Mouse (Mus musculus): Measurements from ENCODE around the gene Rhbdd1. TPM values are rescaled to one million over a fixed set of nuclear protein-coding genes. Genes with fewer than 3 reads are reported as not detected.

Rhbdd1 gene
- 9.0 and 9.7 TPM in 2 replicates for polyA plus RNA-seq (2016; fragmentation: Nextera tagmentation; extraction: Ambion mirVana)

DNA sequence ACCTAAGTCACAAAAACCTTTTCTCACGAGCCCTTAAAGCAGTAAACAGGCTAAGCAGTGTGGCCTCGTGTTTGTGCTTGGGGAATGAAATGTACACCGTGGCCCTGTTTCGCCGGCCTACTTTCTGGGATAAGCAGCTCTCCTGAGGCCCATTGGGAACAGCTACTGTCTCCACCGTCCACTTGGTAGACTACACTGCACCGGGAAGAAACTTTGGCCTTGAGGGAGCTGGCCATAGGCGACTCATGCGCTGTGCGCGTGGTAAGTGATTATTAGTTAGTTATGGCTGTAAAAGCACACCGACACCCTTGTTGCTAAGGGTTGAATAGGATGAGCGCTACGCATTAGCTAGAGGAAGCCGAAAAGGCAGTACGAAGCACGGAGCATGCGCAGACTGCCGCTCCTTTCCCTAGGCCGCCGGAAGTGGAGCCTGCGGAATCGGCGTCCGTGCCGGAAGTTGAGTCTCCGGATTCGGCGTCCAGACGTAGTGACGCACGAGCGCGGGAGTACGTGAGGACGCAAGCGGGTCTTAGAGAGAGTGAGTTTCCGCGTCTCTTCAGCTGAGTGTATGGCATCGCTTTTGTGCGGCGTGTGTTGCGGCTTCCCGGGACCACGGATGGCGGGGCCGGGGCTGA is at the start of gene Rhbdd1:
Gene Rhbdd1 (plus strand): TSS at position 342 of the 635 bp plus-strand sequence.
- peak within 1 kb of the TSS; percentile 82 for H3K4me3 ChIP-seq

DNA sequence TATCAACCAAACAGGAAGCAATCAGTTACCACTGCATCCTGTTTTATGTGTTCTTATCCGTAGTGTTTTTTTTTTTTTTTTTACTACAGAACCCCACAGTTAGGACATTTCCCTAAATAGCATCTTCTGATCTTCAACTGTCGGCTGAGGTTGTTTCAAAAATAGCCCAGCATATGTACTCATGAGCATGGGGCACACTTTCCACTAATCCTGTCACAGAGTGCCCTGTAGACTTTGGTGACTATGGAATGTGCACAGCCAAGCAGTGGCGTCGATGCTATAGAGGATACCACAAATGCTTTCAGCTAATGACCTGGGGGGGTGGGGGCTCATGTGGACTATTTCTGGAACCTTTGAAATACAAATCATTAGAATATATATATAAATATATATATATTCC is 48.7 kb upstream of the Rhbdd1 start:
- Histone ChIP-seq H3K27ac (no peak overlapping the region), H3K27me3 (ENCODE audit: insufficient read depth, poor library complexity, severe bottlenecking) (no peaks in the 10 kb centered on the region), H3K4me1 (replicated peaks) (no peaks in the 10 kb centered on the region), H3K9me3 (no peaks in the 10 kb centered on the region), H3K4me3 (no peak overlapping the region), H3K36me3 (0 out of 2 replicates have a peak, but pooled peaks cover 11% of the 10 kb centered on the region)
- no peak for DNase-seq (ENCODE audit: low spot score)
- WGBS, result 85% methylated on average over 4 of the region's 4 CpGs

More for the DNA sequence above, at the start of gene Rhbdd1:
- Histone ChIP-seq H3K27me3 (ENCODE audit: insufficient read depth, poor library complexity, severe bottlenecking) (0 out of 2 replicates have a peak, but pooled peaks cover 2% of the 10 kb centered on the region), H3K4me1 (replicated peaks) (peaks cover 34% of the 10 kb centered on the region), H3K36me3 (no peaks in the 10 kb centered on the region), H3K9me3 (no peaks in the 10 kb centered on the region), H3K27ac (peak within 1 kb of the TSS; percentile 95)
- peak; percentile 97 for DNase-seq (ENCODE audit: low spot score)
- WGBS, result 5% methylated on average over 47 of the region's 47 CpGs

DNA sequence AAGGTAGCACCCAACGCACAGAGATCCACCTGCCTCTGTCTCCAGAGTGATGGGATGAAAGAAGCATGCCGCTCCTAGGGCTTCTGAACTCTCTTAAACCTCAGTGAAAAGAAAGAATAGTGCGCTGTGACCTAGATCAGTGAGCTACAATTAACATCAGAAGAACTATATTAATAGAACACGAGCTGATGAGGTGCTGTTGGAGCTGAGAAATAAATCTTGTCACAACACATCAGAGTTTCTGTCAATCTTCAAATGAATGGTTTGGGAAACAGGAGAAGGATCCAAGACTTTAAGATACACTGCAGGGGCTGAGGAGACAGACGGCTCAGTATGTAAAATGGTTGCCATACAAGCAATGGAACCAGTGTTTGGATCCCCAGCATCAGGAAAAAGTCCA is 44.0 kb upstream of the Rhbdd1 start:
- Histone ChIP-seq H3K27me3 (ENCODE audit: insufficient read depth, poor library complexity, severe bottlenecking) (no peaks in the 10 kb centered on the region), H3K36me3 (peaks cover 23% of the 10 kb centered on the region), H3K27ac (no peak overlapping the region), H3K4me1 (replicated peaks) (peaks cover 22% of the 10 kb centered on the region), H3K9me3 (no peaks in the 10 kb centered on the region), H3K4me3 (no peak overlapping the region)
- WGBS, result 89% methylated on average over 5 of the region's 5 CpGs
- no peak for DNase-seq (ENCODE audit: low spot score)

DNA sequence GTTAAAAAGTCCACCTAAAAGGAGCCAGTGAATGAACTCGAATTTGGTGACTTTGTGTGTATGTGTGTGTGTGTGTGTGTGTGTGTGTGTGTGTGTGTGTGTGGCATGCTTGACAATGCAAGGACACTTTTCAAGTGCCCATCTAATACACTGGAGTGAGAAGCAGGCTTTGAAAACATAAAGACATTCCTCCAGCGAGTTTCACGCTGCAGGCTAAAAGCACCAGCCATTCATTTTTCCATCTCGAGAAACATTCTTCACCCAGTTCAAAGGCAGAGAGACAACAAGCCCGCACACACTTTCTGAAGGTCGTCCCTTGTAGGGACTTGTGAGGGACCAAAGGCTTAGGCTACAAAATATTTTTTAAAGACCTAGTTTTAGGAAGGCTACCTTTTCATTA is 42.7 kb upstream of the Rhbdd1 start:
- no peaks in the 10 kb centered on the region for H3K9me3 ChIP-seq
- peak overlapping the region; percentile 35; the same call in 1 of the 2 replicates for H3K27ac ChIP-seq
- peaks cover 22% of the 10 kb centered on the region for H3K4me1 ChIP-seq (replicated peaks)
- H3K36me3 ChIP-seq, result peaks cover 36% of the 10 kb centered on the region
- DNase-seq (ENCODE audit: low spot score), result peak; percentile 6
- H3K27me3 ChIP-seq (ENCODE audit: insufficient read depth, poor library complexity, severe bottlenecking), result no peaks in the 10 kb centered on the region
- H3K4me3 ChIP-seq, result no peak overlapping the region
- 39% methylated on average over 6 of the region's 6 CpGs for WGBS

DNA sequence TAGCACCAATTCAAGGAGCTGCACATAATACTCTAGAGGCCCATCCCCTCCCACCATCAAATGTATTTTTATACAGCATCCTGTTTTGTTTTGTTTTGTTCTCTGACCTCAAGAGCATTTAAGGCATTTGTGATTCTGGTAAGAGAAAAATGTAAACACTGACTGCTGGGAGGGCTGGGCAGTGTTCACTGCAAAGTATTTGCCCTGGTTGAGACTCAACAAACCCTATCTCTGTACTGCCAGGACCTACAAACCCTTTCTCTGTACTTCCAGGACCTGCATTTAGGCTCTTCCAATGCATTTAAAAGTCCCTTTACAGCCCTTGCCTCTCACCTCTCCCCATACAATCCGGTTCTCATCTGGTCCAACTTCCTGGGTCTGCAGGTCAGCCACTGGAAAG is 41.9 kb upstream of the Rhbdd1 start:
- Histone ChIP-seq H3K4me3 (no peak overlapping the region), H3K9me3 (no peaks in the 10 kb centered on the region), H3K27me3 (ENCODE audit: insufficient read depth, poor library complexity, severe bottlenecking) (no peaks in the 10 kb centered on the region), H3K36me3 (peaks cover 43% of the 10 kb centered on the region), H3K27ac (peak overlapping the region; percentile 13; the same call in 1 of the 2 replicates), H3K4me1 (replicated peaks) (peaks cover 22% of the 10 kb centered on the region)
- no peak for DNase-seq (ENCODE audit: low spot score)
- 52% methylated on average over 1 of the region's 1 CpGs for WGBS

DNA sequence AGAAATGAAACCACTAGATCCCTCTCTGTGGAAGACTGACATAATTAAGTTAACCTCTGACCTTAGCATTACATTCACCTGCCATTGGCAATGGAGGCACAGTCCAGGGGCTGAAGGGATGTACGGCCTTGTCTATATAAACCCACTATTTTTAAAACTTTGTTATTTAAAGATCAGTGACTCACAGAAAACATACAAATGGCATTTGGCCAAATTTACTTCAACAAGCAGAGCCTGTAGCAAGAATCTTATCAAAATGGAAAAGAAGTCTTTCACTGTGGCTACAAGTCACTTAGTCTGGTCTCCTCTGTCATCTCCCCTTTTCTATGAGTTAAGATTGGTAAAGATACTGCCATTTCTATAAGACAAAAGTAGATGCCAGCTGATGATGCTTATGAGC is 36.5 kb upstream of the Rhbdd1 start:
- no peak overlapping the region for H3K4me3 ChIP-seq
- no peak overlapping the region for H3K27ac ChIP-seq
- H3K4me1 ChIP-seq (replicated peaks), result peaks cover 31% of the 10 kb centered on the region
- WGBS, result 77% methylated on average over 1 of the region's 1 CpGs
- no peaks in the 10 kb centered on the region for H3K9me3 ChIP-seq
- DNase-seq (ENCODE audit: low spot score), result no peak
- peaks cover 33% of the 10 kb centered on the region for H3K36me3 ChIP-seq
- H3K27me3 ChIP-seq (ENCODE audit: insufficient read depth, poor library complexity, severe bottlenecking), result no peaks in the 10 kb centered on the region

DNA sequence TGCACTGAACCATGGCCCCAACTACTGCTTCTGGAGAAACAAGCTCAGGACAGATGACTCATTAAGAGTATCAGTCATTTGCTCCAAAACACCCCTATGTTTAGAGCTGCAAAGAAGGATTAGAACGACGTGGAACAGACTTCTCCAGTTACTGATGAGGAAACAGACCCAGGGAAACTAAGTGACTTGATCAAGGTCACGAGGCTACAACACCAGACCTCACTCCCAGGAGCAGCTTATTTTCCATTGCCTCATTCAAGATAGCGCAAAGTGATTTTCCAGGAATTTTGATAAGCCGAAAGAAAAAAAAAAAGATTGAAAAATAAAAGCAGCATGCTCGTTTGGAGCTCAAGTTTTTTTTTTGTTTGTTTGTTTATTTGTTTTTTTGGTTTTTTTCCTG is 34.4 kb upstream of the Rhbdd1 start:
- peaks cover 49% of the 10 kb centered on the region for H3K4me1 ChIP-seq (replicated peaks)
- H3K36me3 ChIP-seq, result peaks cover 28% of the 10 kb centered on the region
- 86% methylated on average over 6 of the region's 6 CpGs for WGBS
- no peak overlapping the region for H3K27ac ChIP-seq
- H3K4me3 ChIP-seq, result no peak overlapping the region
- no peak for DNase-seq (ENCODE audit: low spot score)
- H3K9me3 ChIP-seq, result no peaks in the 10 kb centered on the region
- H3K27me3 ChIP-seq (ENCODE audit: insufficient read depth, poor library complexity, severe bottlenecking), result no peaks in the 10 kb centered on the region

DNA sequence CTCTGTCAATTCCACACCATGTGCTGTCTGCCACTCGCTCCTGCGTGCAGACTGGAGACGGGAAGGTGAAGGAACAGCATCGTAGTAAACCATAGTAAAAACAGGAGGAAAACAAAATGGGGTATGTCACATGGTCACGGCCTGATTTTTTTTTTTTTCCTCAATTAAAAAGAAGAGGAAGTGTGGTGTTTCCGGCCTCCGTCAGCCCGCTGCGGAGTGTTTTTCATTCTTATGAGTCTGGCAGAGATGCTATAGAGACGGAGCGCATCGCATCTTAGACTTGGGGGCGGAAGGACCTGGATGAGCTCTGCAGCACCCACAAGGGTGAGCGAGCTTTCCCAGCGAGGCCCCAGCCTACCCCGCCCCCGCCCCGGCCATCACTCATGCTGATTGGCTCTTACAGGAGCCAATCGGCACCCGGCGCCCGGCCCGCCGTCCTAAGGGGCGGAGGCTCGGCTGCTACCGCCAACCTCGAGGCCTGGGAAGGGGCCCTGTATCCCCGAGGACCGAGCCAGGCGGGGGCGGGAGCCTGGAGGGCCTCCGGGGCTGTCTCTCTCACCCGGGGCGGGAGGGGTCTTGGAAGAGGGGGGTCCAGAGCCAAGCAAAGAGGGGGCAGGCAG is 33.1 kb upstream of the Rhbdd1 start:
- peak; percentile 94 for DNase-seq (ENCODE audit: low spot score)
- WGBS, result 3% methylated on average over 35 of the region's 35 CpGs
- H3K9me3 ChIP-seq, result peaks cover 8% of the 10 kb centered on the region; the same call in 1 of the 2 replicates
- 0 out of 2 replicates have a peak, but pooled peaks cover 5% of the 10 kb centered on the region for H3K27me3 ChIP-seq (ENCODE audit: insufficient read depth, poor library complexity, severe bottlenecking)
- H3K27ac ChIP-seq, result peak overlapping the region; percentile 98
- H3K4me3 ChIP-seq, result peak overlapping the region; percentile 79
- peaks cover 28% of the 10 kb centered on the region for H3K36me3 ChIP-seq
- H3K4me1 ChIP-seq (replicated peaks), result peaks cover 62% of the 10 kb centered on the region

DNA sequence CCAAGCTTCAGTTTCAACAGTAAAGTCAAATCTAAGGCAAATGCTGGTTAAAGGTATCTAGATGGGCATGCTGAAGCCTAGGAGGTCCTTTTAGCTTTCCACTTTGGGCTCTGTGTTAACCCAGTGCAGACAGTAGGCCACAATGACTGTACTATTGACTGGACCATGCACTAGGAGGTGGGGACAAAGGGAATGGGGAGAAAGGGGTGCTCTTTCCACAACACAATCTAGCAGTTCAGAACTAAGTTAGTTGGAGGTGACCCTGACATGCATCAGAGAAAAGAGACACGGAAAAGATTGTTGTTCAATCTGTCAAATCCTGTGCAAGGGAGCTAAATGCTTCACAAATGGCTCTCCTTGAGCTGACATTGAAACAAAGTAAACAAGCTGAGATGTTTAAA is 32.4 kb upstream of the Rhbdd1 start:
- H3K4me3 ChIP-seq, result peak overlapping the region; percentile 79
- H3K36me3 ChIP-seq, result peaks cover 28% of the 10 kb centered on the region
- DNase-seq (ENCODE audit: low spot score), result peak; percentile 48
- H3K4me1 ChIP-seq (replicated peaks), result peaks cover 70% of the 10 kb centered on the region
- peak overlapping the region; percentile 98 for H3K27ac ChIP-seq
- H3K27me3 ChIP-seq (ENCODE audit: insufficient read depth, poor library complexity, severe bottlenecking), result peaks cover 8% of the 10 kb centered on the region; the same call in 1 of the 2 replicates
- peaks cover 10% of the 10 kb centered on the region; the same call in 1 of the 2 replicates for H3K9me3 ChIP-seq
- 10% methylated on average over 1 of the region's 1 CpGs for WGBS

DNA sequence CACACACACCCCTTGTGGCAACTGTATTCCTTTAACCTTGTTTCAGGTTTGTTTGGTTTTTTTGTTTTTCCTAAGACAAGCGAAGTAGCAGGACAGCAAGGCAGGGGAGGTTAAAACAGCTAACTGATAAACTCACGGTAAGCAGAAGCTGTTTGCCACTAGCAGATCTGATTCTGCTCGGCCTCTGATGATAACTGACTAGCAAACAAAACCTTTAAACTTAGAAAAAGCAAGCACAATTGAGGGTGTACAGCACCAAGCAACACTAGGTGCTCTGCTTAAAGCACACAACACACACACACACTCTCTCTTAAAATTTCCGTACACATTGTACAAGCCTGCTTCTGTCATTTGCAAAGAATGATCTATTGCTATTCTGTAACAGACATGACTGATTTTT is 31.8 kb upstream of the Rhbdd1 start:
- Histone ChIP-seq H3K9me3 (peaks cover 15% of the 10 kb centered on the region; the same call in 1 of the 2 replicates), H3K36me3 (peaks cover 29% of the 10 kb centered on the region), H3K27me3 (ENCODE audit: insufficient read depth, poor library complexity, severe bottlenecking) (peaks cover 13% of the 10 kb centered on the region; the same call in 1 of the 2 replicates), H3K27ac (peak overlapping the region; percentile 98), H3K4me1 (replicated peaks) (peaks cover 75% of the 10 kb centered on the region), H3K4me3 (peak overlapping the region; percentile 79)
- DNase-seq (ENCODE audit: low spot score), result no peak
- 41% methylated on average over 4 of the region's 4 CpGs for WGBS

DNA sequence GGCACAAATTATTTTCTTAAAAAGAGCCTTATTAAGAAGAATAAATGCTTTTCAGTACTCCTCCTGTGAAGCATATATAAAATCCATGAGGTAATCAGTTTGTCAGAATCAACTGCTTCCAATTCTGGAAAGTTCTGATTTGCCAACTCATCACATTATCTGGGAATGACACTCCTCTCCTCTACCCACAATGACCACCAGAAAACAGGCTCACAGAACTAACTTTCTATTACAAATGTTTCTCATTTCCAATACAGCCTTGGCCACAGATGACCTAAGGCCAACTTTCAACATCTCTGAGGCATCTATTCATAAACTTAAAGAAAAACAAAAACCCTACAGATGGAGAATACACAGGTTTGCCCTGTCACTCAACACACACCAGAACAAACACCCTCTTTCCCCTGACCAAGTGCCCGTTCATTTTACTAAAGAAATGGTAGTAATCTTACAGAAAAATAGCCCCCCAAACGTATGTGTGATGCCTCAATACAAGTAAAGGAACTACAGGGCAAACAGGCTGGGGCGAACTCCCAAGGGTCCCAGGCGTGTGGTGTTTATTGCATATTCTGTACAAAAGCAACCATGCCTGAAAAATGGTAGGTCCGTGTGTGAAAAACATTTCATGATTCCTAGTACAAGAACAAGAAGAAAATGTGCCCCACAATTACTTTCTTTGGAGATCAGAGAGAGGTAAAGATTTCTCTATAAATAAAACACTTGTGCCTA is 30.6 kb upstream of the Rhbdd1 start:
- Histone ChIP-seq H3K4me3 (peak overlapping the region; percentile 79), H3K4me1 (replicated peaks) (peaks cover 80% of the 10 kb centered on the region), H3K27me3 (ENCODE audit: insufficient read depth, poor library complexity, severe bottlenecking) (peaks cover 16% of the 10 kb centered on the region; the same call in 1 of the 2 replicates), H3K27ac (peak overlapping the region; percentile 80), H3K9me3 (peaks cover 15% of the 10 kb centered on the region; the same call in 1 of the 2 replicates), H3K36me3 (peaks cover 30% of the 10 kb centered on the region)
- WGBS, result 28% methylated on average over 5 of the region's 5 CpGs
- DNase-seq (ENCODE audit: low spot score), result no peak

DNA sequence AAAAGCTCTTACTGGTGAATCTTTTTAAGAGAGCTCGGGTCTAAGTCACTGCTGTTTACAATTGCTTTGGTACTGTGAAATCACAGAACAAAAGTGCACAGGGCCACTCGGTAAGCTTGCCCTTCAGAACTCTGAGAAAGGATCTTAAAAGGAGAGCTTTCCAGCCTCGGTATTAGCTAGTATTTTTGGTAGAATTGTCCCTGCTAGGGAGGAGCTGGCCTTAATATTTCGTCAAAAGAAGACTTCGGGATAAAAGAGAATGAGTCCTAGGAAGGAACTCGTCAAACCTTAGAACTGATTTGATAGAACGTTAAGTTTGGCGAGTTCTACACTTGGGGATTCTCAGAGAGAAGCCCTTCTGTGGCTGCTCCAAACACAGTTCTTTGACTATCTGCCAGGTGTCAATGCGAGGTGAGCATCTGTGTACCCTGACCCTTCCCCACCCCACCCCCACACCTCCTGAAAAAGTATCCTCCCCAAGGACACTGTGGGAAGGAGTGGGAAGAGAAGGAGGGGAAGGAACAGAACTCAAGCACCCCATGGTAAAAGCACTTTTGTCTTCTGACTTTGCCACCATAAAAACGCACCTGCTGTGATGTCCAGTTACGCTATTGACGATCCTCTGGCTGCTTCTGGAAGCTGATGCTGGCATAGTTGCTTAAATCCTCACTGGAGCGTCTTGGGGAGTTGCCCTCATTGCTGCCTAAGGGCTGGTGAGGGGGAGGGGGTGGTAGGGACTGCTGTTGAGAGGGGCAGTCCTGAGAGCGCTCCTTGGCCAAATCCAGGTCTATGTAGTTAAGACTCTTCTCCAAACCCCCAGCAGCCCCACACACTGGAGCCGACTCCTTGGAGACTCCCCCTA is 29.8 kb upstream of the Rhbdd1 start:
- Histone ChIP-seq H3K4me1 (replicated peaks) (peaks cover 80% of the 10 kb centered on the region), H3K27me3 (ENCODE audit: insufficient read depth, poor library complexity, severe bottlenecking) (peaks cover 16% of the 10 kb centered on the region; the same call in 1 of the 2 replicates), H3K27ac (peak overlapping the region; percentile 80), H3K36me3 (peaks cover 30% of the 10 kb centered on the region), H3K4me3 (peak overlapping the region; percentile 79), H3K9me3 (peaks cover 15% of the 10 kb centered on the region; the same call in 1 of the 2 replicates)
- DNase-seq (ENCODE audit: low spot score), result peak; percentile 17
- 21% methylated on average over 15 of the region's 15 CpGs for WGBS

All from hindbrain, embryonic 10.5 days (tissue).